Mouse (Mus musculus): ENCODE measurements around the gene Hoxb3. TPM values are rescaled to one million over a fixed set of nuclear protein-coding genes. Genes with fewer than 3 reads are reported as not detected.

Gene Hoxb3
- total RNA-seq, 2 experiments from 2014 or later: not detected

DNA sequence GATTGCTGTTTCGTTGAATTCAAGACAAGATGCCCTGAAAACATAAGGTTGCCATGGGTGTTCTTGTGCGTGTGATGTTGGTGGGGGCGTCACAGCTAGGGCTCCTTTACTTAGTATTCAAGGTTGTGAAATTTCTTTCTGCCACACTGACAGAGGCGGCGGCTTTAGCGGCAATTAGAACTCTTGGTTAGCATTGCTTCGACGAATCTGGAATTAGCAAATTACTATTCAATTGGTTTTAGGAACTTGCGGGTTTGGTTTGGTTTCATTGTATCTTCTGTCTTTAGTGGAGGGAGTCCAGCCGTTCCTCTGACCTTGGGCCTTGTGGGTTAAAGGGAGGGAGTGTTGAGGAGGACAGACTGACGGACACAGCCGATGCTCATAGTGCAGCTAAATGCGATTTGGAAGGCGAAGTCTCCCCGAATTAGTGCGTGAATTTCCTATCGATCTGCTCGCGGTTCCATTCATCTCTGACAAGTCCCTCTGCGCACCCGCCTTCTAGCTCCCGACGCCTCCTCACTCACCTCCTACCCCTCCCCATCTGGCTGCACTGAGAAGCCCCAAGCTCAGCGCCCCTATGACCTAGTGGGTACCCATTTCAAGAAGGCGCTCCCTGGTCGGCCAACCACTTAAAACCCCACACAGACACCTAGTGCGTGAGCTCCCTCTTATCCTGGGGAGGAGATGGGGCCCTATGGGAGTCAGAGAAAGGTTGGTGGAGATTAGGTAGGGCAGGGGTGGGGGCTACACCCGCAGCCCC lies 5.3 kb upstream of the Hoxb3 start, which contains the start of gene Hoxb4:
Gene Hoxb4, plus strand, starts transcription at position 660 of the 760 bp plus-strand sequence.
- DNase-seq (ENCODE audit: low spot score in 2 of 2): no peak

DNA sequence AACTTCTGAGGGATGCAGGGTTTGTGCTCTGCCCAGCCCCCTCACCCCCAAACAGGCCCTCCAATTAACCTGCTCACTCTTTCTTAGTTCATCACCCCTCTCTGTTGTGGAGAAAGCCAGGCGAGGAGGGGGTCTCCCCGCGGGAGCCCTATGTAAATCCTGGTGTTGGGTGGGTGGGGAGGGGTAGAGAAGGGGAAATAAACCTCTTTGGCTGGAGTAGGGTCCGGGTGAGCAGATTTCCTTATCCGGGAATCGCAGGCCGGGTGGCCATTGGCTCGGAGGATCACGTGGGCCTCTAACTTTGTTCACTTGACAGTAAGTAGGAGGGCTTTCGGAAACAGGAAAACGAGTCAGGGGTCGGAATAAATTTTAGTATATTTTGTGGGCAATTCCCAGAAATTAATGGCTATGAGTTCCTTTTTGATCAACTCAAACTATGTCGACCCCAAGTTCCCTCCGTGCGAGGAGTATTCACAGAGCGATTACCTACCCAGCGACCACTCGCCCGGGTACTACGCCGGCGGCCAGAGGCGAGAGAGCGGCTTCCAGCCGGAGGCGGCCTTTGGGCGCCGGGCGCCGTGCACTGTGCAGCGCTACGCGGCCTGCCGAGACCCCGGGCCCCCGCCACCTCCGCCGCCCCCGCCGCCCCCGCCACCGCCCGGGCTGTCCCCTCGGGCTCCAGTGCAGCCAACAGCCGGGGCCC lies 4.6 kb upstream of the Hoxb3 start:
- no peak for DNase-seq (ENCODE audit: low spot score in 2 of 2)

DNA sequence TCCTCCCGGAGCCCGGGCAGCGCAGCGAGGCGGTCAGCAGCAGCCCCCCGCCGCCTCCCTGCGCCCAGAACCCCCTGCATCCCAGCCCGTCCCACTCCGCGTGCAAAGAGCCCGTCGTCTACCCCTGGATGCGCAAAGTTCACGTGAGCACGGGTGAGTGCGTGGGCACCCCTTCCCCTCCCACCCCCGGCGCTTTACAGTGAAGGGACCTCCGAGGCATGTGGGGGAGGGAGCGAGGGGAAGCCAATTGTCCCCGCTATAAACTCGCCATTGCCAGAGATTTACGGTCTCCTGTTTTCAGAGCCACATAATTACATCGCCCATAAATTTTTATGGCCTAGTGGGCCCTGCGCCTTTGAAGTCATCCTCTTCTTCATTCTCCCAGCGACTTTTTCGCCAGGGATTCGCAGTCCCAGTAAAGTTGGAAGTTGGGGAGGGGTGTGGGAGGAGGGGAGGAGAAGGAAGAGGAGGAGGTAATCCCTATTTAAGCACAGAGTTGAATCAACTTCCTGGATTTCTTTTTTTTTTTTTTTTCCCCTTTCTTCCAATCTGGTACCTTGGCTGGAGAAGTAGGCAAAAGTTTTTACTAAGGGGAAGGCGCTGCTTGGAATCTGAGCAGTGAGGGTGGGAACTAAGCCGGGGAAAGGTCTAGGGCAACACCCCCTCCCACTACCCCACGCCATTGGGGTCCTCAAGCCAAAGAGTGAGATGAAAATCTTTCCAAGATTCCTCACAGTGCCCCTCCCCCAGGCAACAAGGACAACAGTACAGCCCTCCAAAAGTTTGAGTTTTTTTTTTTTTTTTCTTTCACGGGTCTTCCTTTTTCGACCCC lies 3.8 kb upstream of the Hoxb3 start:
- no peak for DNase-seq (ENCODE audit: low spot score in 2 of 2)

DNA sequence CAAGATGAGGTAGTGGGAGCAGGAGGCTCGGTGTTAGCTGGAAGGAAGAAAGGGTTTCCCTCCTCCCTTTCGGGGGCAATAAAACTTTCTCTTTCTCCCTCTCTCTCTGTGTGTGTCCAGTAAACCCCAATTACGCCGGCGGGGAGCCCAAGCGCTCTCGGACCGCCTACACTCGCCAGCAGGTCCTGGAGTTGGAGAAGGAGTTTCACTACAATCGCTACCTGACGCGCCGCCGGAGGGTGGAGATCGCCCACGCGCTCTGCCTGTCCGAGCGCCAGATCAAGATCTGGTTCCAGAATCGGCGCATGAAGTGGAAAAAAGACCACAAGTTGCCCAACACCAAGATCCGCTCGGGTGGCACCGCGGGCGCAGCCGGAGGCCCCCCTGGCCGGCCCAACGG lies 3.2 kb upstream of the Hoxb3 start:
- DNase-seq (ENCODE audit: low spot score in 2 of 2): no peak

DNA sequence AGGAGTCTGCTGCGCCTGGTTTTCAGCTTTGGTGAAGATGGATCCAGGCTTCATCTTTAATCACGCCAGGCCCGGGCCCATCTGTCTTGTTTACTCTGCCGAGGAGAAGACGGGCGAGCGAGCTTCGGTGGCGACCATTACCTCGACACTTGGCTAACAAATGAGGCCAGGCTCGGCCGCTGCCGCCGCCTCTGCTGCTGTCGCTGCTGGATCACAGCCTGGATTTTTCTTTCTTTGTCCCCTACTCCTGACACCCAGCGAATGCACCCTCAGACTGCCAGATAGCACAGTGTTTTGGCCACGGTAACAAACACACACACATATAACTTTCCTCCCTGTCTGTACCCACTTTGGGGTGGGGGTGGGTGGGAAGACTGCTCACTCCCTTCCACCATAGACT lies 2.4 kb upstream of the Hoxb3 start:
- no peak for DNase-seq (ENCODE audit: low spot score in 2 of 2)

DNA sequence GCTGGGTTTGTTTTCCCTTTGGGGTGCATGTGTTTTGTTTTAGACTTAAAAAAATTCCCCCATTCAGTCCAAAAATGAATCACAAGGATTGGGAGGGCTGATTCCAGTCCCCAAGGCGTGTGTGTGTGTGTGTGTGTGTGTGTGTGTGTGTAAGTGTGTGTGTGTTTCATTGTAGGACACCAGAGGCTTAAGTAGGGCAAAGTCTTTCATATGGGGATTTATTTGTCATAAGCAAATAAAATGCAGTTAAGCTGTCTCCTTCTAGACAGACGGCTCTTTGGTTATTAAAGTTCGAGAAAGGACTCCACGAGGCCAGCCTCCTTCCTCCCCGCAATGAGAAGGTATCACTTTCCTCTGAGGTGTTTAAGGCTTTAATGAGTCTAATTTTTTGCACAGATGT lies 1.3 kb upstream of the Hoxb3 start:
- no peak for DNase-seq (ENCODE audit: low spot score in 2 of 2)

DNA sequence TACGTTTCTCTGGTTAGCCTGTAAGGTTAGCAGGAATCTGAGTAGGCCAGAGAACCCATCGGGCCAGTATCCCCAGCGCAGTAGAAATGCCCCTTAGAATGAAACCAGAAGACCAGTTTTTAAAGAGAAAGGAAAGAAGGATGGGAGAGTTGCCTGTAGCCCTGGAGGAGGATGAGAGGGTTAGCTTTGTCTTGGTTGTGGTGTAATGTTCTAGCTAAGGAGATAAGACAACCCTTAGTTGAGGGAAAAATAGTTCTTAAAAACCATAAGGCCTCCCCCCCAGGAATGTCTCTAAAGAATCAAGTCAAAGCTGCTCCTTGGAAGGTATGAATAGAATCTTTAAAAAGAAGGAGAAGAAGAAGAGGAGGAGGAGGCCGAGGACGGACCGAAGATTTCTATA lies 388 bp upstream of the Hoxb3 start:
- no peak for DNase-seq (ENCODE audit: low spot score in 2 of 2)

DNA sequence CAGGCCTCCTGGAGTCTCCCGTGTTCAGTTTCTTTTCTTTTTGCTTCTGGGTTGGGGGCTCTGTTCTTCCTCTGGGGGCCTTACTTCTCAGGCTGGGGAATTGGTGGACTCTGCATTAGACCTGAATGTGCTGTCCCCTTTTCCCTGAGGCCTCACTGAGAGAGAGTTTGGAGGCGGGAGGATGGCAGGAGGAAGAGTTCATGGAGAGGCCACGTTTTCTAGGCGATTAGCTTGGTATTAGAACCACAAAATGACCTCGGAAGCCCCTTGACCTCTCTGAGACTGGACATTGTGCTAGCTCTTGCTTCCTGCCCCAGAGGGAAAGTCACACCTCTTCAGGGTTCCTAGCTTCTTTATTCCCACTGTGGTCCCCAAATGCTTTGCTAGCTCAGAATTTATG lies 999 bp downstream of the Hoxb3 start:
- no peak for DNase-seq (ENCODE audit: low spot score in 2 of 2)

DNA sequence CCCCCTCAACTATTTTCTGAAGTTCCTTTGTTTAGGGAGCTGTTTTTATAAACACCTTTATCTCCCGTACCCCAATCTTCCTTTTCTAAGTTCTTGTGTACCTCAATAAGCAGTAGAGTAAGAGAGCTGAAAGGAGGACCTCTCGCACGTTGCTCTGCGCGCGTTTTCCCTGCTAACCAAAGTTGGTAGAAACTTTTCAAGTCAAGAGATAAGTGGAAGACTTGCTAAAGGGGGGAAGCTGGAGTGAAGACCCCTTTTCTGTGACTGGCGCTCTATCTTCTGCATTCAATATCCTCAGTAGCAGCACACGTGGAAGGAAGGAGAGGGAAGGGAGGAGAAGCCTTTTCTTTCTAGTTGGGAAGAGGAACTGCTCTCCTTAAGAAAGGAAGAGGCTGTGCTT lies 1.8 kb downstream of the Hoxb3 start:
- no peak for DNase-seq (ENCODE audit: low spot score in 2 of 2)

DNA sequence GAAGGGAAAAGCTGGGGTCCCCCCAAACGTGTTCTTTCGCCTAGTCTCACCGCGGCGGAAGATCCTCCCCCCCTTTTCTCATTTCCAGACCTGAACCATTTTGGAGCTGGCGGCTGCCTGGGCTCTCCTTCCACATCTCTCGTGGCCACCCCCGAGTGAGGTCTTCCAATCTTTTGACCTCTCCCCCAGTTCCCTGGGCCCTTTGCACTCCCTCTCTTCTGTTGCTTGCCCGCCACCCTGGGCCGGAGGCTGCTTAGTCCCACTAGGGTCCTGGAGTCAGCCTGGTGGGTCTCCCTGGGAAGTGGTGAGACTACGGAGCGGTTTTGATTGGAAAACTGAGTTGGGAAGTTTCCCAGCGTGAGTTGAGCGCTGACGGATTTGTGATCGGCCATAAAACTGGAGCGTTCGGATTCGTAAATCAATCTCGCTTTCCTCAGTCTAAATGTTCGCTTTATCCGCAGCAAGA lies 2.7 kb downstream of the Hoxb3 start:
- no peak for DNase-seq (ENCODE audit: low spot score in 2 of 2)

DNA sequence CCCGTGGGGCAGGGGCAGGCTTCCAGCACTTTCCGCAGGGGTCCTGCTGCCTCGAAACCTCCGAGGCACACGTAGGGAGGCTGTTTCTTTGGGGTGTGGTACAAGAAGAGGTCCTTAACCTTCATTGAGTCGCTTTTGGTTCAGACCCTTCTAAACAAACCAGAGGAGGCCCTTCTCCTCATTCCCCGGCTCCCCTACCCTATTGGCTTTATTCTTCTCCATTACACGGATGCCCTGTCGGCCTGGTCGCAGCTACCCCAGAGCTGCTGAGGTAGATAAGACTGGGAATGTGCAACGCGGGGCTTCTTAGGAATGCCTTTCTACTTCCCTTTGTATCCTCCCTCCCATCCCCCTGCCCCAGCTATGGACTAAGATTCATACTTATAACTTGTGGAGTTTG lies 3.6 kb downstream of the Hoxb3 start:
- no peak for DNase-seq (ENCODE audit: low spot score in 2 of 2)

DNA sequence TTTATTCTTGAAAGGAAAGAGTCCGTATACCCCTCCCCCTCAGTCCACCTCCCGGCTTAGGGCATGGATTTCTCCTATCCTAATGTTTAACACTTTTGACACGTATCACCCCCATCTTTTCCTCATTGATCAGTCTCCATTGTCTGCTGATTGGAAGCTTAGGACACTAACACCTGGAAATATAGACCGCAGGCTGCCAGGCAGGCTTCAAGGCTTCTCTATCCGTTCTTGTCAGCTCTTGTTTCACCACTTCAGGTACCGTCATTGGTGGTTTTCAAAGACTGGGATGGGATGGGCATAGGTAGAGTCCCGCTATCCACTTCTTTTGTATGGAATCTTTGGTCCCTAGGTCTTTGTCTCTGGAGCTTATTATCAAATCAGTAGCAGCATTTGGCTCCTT lies 4.0 kb downstream of the Hoxb3 start:
- no peak for DNase-seq (ENCODE audit: low spot score in 2 of 2)

DNA sequence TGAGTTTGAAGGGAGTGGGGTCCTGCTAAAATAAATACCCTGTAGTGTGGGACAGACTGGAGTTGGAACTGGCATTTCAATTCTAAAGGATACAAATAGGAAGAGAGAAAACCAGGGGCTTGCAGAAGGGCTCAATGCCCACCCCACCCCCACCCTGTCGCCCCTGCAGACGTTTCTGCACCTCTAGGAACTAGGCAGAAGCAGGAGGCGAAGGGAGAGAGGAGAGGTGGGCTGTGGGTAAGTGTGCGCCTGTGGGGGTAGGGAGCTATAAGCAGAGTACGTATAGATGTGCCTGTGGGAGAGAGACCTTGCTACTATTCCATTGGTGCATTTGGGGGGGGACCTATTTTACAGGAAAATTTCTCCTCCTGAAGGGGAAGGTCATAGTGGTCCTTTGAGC lies 4.6 kb downstream of the Hoxb3 start:
- no peak for DNase-seq (ENCODE audit: low spot score in 2 of 2)

DNA sequence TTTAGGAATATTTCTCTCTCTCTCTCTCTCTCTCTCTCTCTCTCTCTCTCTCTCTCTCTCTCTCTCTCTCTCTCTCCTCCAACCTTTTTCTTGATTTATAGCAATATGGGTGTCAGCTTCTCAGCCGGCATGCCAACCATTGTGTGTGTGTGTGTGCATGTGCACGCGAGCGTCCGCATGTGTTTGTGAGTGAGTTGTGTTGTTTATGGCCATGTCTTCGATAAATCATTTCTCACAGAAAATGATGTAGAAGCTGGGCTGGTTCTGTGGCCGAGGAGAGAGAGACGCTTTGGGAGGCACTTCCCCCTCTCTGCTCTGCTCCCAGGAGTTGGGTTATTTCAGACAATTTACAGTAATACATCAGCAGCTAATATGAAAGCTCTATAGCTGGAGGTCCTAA lies 5.5 kb downstream of the Hoxb3 start:
- DNase-seq (ENCODE audit: low spot score in 2 of 2): no peak

DNA sequence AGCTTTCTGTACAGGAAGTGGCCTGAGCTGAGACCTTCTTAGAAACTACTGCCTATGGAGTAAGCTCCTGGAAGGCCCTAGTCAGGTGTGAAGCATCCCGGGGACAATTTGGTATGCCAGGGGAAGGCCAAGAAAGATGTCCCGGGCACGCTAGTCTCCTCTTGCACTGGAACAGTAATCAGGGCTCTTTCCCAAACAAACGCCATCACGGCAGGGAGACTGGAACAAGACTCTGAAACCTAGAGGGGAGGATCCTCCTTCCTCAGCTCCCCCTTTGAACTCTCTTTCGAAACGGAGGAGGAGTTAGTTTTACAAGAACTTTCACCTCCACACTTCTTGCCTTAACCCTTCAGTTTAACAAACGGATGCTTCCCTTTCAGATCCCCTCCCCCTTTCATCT lies 9.0 kb downstream of the Hoxb3 start:
- no peak for DNase-seq (ENCODE audit: low spot score in 2 of 2)

DNA sequence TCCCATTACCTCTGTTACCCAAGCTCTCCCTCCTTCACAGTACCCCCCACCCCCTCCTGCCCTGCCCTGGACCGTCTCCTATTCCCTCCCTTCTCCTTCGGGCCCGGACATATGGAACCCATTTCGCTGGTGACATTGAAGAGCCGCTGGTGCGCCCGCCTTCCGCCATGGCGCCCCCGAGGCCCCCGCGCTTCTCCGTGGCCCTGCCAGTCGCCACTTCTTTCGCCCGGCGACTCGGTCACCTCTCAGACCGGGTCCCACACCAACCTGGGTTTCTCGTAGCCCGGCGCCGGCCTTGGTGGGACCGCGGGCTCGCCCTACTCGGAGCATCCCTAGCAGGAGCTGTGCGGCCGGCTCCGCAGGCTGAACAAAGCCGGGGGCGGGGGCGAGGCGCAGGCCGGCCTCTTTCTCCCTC lies 9.5 kb downstream of the Hoxb3 start:
- DNase-seq (ENCODE audit: low spot score in 2 of 2): no peak

DNA sequence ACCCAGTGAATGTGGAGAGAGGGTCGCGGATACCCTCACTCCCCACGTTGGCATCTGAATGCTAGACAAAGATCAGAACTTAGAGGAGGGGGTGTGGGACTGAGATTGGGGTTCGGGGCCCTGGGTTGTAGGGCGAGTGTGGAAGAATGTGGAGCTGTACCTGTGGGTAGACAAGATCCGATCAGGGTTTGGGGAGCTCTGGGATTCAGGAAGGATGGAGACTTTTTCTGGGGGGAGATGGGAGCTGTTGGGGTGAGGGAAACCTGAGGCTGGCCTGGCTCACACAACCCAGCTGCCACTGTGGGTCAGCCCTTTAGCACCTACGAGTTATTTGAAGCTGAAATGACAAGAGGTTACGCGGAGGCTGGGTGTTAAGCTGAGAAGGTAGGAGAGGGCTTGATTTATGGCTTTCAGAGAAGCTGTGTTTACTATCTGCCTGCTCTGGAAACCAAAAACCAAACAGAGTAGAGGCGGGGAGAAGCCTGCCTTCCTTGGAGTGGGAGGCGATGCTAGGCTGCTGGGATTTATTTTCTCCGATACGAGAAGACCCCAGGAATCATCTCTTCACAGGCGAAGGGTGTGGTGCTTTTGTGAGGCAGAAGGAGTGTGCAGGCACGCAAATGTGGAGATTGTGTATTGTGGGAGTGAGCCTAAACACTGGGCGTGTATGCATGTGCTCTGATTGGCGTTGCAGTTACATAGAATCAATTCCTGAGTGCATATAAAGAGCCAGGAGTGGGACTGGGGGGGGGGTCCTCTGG lies 10.3 kb downstream of the Hoxb3 start:
- DNase-seq (ENCODE audit: low spot score in 2 of 2): no peak

DNA sequence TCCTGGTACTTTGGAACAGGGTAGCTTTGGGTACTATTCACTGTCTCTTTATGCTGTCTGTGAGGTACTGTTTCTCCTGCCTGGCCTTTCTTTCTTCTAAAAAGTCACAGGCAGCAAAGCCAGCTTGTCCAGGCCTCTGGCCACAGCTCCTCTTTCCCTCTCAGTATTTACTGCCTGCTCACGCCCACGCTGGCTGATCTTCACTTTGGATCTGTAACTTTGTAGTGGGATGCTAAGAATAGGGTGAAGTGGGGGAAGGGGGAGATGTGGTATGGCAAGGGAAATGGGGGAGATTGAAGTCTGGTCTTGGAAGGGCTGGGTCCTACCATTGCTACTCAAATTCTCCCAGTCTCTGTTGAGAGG lies 10.9 kb downstream of the Hoxb3 start:
- no peak for DNase-seq (ENCODE audit: low spot score in 2 of 2)

DNA sequence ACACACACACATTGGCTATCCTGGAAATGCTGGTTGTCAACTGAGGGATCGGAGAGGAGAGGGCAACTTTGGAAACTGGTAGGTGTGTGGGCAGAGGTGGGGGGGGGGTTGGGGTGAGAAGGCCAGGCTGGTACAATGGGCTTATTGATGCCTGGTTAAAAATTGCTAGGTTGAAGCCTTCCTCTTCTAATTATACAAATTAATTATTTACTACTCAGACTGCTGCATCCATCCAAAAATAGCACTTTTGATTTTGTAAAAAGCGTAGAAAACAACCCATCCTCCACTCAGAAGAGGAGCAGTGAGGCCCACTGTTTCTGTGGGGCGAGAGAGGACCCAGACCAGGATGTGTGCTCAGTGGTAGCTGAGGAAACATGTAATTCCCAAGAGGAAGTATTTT lies 11.9 kb downstream of the Hoxb3 start:
- no peak for DNase-seq (ENCODE audit: low spot score in 2 of 2)

DNA sequence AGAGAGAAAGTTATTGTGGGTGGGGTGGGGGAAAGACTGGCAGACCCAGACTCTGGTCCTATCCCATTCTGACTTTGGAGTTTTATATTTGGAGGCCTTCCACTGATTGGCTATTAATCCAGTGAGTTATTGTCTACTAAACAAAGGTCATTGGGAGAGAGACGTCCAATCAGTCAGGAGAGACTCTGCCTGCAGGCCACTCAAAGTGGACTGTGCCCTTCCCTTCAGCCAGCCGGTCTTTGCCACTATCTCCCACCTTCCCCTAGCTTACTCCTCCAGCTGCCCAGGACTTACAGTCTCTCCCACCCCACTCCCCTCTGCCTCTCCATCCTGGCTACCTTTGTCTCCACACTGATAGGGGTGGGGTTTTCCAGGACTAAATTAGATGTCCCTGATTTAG lies 13.5 kb downstream of the Hoxb3 start:
- DNase-seq (ENCODE audit: low spot score in 2 of 2): no peak

DNA sequence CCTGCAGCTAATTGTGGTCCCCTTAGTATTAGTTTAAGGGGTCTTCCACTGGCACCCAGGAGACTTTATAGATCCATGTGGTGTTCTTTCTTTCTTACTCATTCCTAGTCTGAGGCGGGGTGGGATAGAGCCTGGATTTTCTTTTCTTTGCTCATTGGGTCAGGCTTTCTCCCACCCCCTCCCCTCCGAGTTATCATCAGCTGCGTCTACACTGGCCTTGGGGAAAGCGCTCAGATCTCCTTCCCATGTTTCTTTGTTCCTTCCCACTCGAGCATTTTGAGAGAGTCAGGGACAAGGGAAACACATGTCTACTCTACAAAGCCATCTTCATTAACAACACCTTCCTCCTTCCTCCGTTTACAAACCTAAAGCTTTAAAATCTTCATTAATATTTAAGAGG lies 13.9 kb downstream of the Hoxb3 start:
- no peak for DNase-seq (ENCODE audit: low spot score in 2 of 2)
